Comparison of ENCODE assay signal across 20 mouse cellular contexts in genomic region chr19:44306171-44306570, GRCm38 (mm10). TPM values are rescaled to one million over a fixed set of nuclear protein-coding genes. Genes with fewer than 3 reads are reported as not detected.
DNase-seq lines count a peak whose midpoint lies in the region; TF ChIP-seq lines count a peak whose summit lies in the region.
"Had no signal": no experiment of that assay in that cellular context is flagged by ENCODE, and none has a peak within 500 bp of the region (broad histone marks: within the 10 kb centered on the region; RNA-seq: fewer than 3 reads in every experiment).

No protein-coding gene starts in this region.

- DNase-seq in cerebellum, adult 9-10 months, result peak; percentile 13
- no peak for DNase-seq in cerebellum, postnatal 36 days
- peak; percentile 2 for DNase-seq in layer of hippocampus, adult 9-11 months
- no peak for DNase-seq in layer of hippocampus, postnatal 14 days (ENCODE audit: low spot score in 2 of 2)
- DNase-seq in thymus, postnatal 4 days, result no peak
- DNase-seq in urinary bladder, postnatal 25 days (ENCODE audit: low spot score), result no peak
- DNase-seq: adrenal gland, adult 2 months; cerebellum, adult 11-12 months; gastrocnemius, postnatal 10 days; kidney, adult 8-10 months; kidney, postnatal 14 days; lung, postnatal 4 days had no signal

- TF ChIP-seq POLR2A in embryonic fibroblast, embryonic 13.5 days (IDR thresholded peaks at IDR 0.05; ENCODE audit: low read depth, low read length), result no peak

- H3K4me3 ChIP-seq in embryonic fibroblast, embryonic 13.5 days (ENCODE audit: insufficient read depth, low read length), result no peak overlapping the region
- H3K4me3 ChIP-seq: forebrain, embryonic 10.5 days; hindbrain, embryonic 12.5 days; limb, embryonic 15.5 days; liver, embryonic 15.5 days; lung, embryonic 15.5 days; midbrain, embryonic 15.5 days had no signal

- H3K4me1 ChIP-seq in embryonic fibroblast, embryonic 13.5 days (ENCODE audit: control insufficient read depth, insufficient read depth, low read length), result peaks cover 25% of the 10 kb centered on the region

- no peak for TF ChIP-seq CTCF in embryonic fibroblast, embryonic 13.5 days (IDR thresholded peaks at IDR 0.05; ENCODE audit: borderline replicate concordance, insufficient read depth, low read length)

- peak overlapping the region; percentile 9; the same call in 1 of the 2 replicates for H3K27ac ChIP-seq in embryonic fibroblast, embryonic 13.5 days (ENCODE audit: insufficient read depth, low read length)
- H3K27ac ChIP-seq: forebrain, embryonic 10.5 days; hindbrain, embryonic 12.5 days; limb, embryonic 15.5 days; liver, embryonic 15.5 days; lung, embryonic 15.5 days; midbrain, embryonic 15.5 days had no signal

RNA-seq across cellular contexts. Expression of gene Scd2, which starts 12.7 kb away (rescaled TPM):
- 100 to 1,000 TPM; 702 to 713 TPM for total RNA-seq in layer of hippocampus, postnatal 14 days (2021)
- polyA plus RNA-seq in embryonic fibroblast, embryonic 13.5 days (2011; ENCODE audit: insufficient read length, low read depth, missing spikeins), result 442 and 478 TPM in 2 replicates

RNA-seq across cellular contexts. Expression of gene Scd4, which starts 26.7 kb away (rescaled TPM):
- 1 to 10 TPM; 2.5 to 2.6 TPM for total RNA-seq in layer of hippocampus, postnatal 14 days (2021)
- polyA plus RNA-seq in embryonic fibroblast, embryonic 13.5 days (2011; ENCODE audit: insufficient read length, low read depth, missing spikeins), result 0.35 and 0.72 TPM in 2 replicates
- total RNA-seq: granulocyte monocyte progenitor cell, adult 5-6 weeks had no signal
- polyA plus RNA-seq: liver, embryonic 15.5 days had no signal

Comparison
In these comparisons a context has a peak if more than half of its experiments do, and no peak if none do; other contexts are left out.
1. DNase-seq: peak in cerebellum, adult 9-10 months (single experiment) and layer of hippocampus, adult 9-11 months (single experiment); none in cerebellum, postnatal 36 days (0 of 2), layer of hippocampus, postnatal 14 days (0 of 2), thymus, postnatal 4 days (single experiment) and urinary bladder, postnatal 25 days (single experiment).